Mouse (Mus musculus): ENCODE data around the gene Lin7b.

The Lin7b gene

GRCm38 (mm10) chr7:45346905-45347304, 23.5 kb downstream of the Lin7b start:
- DNase-seq = no peak

DNA sequence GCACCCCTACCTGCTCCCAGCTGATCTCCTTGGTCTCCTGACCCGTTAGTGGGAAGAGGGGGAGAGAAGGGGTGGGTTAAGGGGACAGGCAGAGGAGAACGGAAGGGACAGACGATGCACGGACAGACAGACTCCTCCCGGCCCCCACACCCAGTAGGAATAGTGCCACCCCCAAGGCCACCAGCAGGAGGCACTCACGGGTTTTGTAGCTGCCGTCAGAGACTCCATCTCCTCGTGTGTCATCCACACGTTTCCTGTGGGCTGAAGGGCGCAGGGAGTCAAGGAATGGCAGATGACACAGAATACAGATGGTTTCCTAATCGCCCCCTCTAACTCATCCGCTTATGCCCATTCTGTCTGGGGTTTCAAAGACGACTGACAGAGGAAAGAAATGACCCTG, 26.8 kb downstream of the Lin7b start:
- no peak for DNase-seq

DNA sequence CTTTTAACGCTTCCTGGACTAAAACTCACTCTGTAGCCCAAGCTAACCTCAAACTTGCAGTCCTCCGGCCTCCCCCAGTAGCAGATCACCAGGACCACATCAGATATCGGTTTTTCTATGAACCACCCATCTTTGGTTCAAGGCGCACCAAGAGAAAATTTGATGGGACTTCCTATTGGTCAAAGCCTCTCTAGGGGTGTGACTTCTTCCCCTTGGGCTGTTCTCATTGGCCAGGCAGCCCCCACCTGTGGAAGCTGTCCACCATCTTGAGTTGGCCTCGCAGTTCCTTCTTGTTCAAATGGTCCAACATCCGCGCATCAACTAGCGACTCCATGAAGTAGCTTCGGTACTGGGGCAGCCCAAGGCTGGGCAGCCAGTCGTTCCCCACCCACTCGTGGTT, 28.3 kb downstream of the Lin7b start:
- no peak for DNase-seq

DNA sequence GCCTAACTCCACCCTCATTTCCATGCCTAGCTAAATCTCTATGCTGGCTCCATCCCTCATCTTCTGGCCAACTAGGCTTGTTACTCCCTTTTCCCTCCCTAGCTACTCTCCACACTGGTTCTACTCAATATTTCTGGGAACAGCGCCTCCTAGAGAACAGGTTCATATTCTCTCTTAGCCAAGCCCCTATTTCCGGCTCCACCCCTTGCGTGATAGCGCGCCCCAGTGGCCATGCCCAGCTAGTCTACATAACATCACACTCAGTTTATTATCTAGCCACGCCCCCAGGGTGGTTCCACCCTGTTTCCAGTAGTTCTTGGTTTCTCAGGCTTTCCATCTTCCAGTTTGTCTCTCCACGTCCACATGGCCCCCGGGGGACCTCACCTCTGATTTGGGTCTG, 29.1 kb downstream of the Lin7b start:
- peak; percentile 94 for DNase-seq

DNA sequence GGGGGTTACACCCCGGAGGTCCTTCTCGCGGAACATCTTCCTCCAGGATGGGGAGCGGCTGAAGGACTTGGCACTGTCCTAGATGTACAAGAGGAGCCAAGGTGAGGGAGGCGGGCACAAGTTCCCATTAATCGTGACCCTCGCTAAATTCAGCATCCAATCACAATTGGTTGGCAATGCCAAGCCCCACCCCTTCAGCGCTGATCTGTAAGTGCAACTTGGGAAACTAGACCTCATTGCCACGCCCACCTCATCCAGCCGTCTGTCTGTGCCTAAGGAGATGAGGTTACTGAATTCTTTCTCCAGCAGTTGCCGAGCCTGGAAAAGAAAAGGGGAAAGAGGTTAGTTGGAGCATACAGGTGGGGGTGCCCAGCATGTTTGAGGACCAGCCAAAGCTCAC, 29.7 kb downstream of the Lin7b start:
- DNase-seq = peak; percentile 75

DNA sequence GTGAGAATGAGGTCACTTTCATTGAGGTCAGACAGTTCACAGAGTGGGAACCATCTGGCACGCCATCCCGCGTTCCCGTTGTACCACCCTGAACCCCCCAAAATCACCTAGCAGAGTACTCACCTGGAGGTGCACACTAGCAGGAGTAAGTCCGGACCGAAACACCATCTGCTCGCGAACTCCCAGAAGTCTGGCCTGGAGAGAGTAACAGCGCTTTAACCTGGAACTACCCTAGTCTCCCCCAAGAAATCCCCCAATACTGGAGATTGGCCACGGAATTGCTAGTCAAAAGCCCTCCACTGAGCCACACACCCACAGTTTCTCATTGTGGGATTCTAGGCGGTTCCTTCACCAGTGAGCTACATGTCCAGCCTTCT, 30.3 kb downstream of the Lin7b start:
- DNase-seq = no peak

DNA sequence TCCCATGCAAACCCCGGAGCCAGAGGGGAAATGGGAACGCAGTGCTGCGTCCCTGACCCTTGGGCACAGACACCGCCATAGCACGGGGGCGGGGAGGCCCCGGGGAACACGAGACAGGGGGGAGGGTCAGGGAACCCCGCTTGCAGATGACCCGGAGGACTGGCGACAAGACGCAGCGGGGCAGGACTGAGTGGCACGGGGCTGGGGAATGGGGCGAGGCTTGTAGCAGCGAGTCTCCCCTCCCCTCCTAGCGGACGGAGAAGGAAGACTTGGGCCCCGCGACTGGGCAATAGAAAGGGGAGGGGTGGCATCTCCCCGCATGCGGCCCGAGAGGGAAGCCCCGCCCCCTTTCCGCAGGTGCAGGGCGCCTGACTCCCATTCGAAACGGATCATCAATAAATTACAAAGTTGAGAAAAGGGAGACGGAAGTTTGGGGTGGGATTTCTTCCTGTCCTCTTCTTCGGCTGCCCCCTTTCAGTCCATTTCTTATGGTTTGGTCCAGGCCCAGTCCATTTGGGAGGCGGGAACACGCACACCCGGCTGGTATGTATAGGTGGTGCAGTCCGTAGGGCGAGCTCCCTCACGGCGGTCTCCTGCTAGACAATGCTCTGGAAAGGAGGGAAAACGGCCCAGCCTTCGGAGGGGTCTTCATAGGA, 30.8 kb downstream of the Lin7b start:
- DNase-seq = peak; percentile 82

DNA sequence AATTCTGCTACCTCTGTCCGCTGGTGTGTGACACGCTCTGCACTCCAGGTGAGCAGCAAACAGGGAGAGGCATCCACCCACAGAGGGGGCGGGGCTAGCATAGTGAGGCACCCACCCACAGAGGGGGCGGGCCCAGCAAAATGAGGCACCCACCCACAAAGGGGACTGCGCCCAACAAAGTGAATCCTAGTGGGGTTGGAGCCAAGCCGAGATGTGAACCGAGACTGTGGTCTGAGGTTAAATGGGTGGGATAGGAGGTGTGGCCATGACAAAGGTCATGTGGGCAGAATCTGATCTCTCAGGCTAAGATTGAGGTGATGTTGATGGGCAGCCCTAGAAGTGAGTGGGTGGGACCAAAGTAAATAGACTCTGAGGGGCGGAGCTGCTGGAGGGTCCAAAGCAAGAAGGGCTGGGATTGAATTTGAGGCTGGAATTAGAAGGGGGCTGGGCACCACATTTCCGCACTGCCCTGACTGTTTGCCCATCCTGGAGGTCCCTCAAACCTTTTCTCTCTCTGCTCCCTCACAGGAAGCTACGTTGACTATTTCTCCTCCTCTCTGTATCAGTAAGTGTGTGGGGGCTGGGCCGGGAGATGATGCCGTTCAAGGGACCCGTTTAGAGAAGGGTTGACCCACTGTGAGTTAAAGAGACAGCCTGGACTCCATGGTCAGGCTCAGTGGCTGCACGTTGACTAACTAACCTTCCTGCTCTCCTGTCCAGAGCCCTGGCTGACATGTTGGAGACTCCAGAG, 32.0 kb downstream of the Lin7b start:
- peak; percentile 71 for DNase-seq

DNA sequence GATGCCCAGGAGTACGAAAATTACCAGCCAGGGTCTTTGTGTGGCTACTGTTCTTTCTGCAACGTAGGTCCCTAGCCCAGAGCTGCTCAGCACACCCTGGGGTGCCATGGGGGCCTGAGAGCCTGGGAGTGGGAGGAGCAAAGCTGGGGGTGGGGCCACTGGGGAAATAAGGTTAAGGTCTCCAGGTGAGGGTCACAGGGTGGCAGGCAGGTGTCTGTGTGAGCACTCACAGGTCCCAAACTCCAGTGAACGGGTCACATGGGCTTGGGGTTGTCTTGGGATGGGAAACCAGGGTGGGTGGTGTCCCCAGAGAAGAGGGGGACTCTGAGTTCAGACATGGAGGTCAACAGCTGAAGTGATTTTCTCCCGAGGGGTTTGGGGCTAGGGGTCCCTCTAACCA, 32.9 kb downstream of the Lin7b start:
- no peak for DNase-seq

- DNase-seq = no peak
These were observed 34.1 kb downstream of the Lin7b start for GRCm38 (mm10) chr7:45336319-45336718.

- no peak for DNase-seq
These were observed 35.3 kb downstream of the Lin7b start, which contains the start of gene Hrc for GRCm38 (mm10) chr7:45335056-45335455. Hrc (plus strand) TSS chr7:45335290.

DNA sequence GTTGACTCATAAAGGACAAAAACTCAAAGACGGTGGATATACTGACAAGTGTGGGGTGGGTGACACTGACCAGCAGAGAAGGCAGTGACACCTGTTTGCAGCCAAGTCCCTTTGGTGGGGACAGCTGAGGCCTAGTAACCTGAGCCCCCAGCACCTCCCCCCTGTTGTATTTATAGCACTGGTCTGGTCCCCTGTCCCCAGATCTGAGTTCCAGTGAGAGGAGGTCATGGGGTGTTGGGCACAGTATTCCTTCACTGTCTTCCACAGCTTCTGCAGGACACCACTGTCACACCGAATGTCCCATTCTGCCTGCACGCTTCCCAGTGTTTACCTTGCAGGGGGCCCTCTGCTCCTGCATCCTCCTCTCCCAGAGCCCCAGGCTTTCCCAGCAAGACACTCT, 35.8 kb downstream of the Lin7b start:
- DNase-seq = no peak

DNA sequence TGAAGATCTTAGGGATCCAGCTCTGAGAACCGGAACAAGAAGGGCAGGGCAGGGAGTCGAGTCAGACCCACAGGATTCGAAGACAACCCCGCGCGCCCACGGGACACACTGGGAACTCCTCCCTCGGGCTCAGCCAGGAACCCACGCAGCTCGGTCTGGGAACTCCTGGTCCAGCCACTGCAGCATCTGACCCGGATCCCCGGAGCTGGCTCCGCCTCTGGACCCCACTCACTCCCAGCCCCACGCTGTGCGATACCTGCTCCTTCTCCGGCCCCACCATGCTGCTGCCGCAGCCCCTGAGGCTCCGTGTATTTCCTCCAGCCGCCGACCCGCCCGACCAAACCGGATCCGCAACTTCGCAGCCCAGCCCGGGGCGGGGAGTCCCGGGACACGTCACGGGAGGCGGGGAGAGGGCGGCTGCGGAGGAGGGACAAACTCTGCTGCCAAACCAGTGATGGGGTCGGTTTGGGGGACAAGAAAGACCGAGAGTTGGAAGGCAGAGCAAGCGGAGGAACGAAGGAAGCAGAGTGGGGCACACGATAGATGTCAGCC, 36.9 kb downstream of the Lin7b start, which contains the start of gene Trpm4:
Trpm4 (minus strand) TSS at position 350 of the 552 bp plus-strand sequence.
- DNase-seq = peak; percentile 95

DNA sequence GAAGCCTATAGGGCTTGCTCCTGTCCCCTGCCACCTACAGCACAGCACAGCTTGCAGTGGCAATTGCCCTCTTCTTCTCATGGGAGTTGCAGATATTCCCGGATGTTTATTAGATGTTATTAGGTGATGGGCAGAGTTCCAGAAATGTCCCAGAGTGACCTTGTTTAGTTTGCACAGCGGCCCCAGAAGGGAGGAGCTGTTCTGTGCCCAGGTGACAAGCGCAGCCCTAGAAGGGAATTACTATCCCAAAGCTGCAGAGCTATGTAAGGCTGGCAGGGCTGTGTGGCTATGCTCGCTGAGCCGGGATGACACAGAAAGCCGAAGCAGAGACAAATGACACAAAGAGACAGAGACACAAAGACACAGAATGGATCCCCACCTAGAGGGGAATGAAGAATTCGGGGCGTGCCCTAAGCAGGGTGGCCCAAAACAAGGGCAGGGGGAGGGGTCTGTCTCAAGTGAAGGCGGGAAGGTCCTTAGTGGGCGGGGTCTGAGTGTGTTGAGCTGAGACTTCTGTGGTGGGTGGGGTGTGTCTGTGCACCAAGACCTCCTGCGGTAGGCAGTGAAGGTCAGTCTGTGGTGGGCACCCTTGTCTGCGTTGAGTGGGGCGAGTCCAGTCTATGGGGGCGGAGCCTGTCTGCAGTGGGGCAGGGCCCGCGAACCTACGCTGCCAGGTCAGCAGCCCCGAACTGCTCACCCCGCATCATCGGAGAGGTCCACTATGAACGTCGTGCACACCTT, 37.5 kb downstream of the Lin7b start:
- peak; percentile 83 for DNase-seq

DNA sequence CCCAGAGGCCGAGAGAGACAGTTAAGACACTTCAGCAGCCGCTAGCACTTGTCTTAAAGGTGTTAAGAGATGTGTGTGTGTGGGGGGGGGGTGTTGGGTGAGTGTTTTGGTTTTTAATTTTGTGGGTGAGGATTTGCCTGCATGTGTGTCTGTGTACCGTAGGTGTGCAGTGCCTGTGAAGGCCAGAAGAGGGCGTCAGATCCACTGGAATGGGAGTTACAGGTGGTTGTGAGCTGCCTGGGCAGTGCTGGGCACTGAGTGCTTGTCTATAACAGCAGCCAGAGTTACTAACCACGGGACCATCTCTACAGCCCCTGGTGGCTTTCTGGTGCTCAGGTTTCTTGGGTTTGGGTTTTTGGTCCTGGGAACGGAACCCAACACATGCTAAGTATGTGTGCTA, 38.9 kb downstream of the Lin7b start:
- no peak for DNase-seq

GRCm38 (mm10) chr7:45328841-45329475, 41.4 kb downstream of the Lin7b start:
- DNase-seq = no peak

DNA sequence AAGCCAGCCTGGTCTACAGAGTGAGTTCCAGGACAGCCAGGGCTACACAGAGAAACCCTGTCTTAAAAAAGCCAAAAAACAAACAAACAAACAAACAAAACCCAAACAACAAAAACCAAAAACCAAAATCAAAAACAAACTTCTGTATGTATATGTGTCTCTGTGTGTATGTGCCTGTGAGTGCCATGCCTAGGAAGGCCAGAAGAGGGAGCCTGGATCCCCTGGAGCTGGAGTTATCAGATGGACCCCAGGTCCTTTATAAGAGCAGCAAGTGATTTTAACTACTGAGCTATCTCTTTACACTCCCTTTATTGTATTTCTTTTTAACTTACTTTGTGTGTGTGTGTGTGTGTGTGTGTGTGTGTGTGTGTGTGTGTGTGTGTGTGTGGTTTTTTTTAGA, 44.6 kb downstream of the Lin7b start:
- no peak for DNase-seq

- DNase-seq = no peak
These were observed 47.3 kb downstream of the Lin7b start for GRCm38 (mm10) chr7:45323069-45323468.

GRCm38 (mm10) chr7:45322245-45322644, 48.1 kb downstream of the Lin7b start:
- DNase-seq = no peak
